Mouse (Mus musculus) gastrocnemius, postnatal 14 days (tissue): ENCODE results near the gene Rps6ka1. TPM values are rescaled to one million over a fixed set of nuclear protein-coding genes. Genes with fewer than 3 reads are reported as not detected.

Experiments
- DNase-seq: peaks from one replicate; pipeline ENCODE4 v3.0.0; 2021; ENCODE audit warnings: mixed read lengths
- intact Hi-C: fragments of 180-260 bp; cut with DNase I; formaldehyde crosslinking; loops from one replicate; pipeline ENCODE4 v1.15.1; 2025; ENCODE audit warnings: low total_unique reads
- total RNA-seq, 2 experiments: library from RNA; stranded (reverse); gene quantifications; 2 replicates each; pipeline ENCODE4 v1.2.3; 2021

The Rps6ka1 gene
- total RNA-seq, 2 experiments from 2014 or later, result 5.0 to 5.4 TPM

DNA sequence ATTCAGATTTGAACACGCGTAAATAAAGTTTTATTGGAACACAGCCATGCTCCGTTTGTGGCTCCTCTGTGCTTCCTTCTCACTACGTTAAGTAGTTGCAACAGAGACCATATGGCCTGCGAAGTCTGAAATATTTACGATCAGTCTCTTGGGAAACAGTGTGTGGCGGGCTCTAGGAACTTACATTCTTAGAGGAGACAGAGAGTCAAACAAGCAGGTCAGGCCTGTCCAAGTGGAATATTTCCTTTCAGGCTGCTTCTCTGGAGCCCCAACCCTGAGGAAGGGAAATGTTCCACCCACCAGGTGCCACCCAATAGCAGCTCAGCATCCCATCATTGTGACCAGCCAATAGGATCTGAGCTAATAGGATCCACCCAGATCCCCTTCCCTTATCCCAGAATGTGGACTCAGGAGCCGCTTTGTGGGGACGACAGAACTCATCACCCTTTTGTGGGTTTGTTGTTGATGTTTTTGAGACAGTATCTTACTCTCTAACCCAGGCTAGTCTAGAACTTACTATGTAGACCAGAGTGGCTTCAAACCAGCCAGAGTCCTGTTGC, 11.7 kb upstream of the Rps6ka1 start:
- intact Hi-C loops, result no loop called here
- DNase-seq, result no peak

DNA sequence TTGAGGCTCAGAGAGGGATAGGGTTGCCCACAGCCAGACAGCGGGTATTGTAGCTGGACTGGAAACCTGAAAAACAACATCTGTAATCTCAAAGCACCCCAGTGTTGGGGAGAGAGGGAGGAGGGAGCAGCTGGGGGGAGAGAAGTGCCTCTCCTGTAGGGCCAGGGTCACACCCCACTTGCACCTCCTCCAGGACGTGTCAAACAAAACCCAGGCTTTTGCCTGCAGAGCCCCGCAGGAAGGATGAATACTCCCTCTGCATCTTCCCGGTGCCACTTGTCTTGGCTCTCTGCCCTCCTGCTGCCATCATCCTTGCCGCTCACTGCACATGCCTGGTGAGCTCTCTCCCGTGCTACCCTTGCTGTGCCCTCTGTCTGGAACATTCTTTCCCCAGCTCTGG, 10.6 kb upstream of the Rps6ka1 start:
- no peak for DNase-seq

GRCm38 (mm10) chr4:133897431-133897891, 9.9 kb upstream of the Rps6ka1 start:
- intact Hi-C loops, result no loop called here
- DNase-seq, result no peak

More for the DNA sequence above, 10.6 kb upstream of the Rps6ka1 start:
- intact Hi-C loops, result no loop called here

DNA sequence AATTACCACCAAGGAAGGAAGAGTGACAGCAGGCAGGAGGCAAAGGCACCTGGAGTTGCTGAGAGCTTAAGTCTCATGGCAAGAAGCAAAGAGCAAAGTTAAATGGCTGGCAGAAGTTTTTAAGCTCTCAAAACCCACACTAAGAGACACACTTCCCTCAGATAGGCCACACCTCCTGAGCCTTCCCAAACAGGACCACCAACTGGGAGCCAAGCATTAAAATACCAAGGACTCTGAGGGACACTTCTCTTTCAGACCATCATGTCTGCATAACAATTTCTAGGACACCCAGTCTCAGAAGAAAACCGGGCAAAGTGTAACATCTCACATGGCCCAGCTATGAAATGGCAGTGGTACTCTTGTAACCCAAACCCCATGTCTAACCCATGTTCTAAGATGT, 9.4 kb upstream of the Rps6ka1 start:
- intact Hi-C loops, result no loop called here
- DNase-seq, result no peak

DNA sequence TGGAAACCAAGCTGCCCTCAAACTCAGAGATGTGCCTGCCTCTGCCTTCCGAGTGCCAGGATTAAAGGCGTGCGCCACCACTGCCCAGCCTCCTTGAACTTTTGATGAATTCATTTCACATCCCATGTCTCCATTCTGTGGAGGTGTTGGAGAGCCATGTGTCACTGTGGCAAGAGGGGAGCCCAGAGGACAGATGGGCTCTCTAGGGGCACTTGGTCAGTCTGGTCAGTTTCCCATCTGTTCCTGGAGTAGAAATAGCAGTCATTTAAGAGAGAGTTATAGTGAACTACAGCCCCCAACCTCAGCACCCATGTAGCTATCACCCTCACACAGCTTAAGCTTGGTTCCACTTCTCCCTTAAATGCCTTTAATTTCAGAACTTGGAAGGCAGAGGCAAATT, 8.4 kb upstream of the Rps6ka1 start:
- no peak for DNase-seq
- intact Hi-C loops, result no loop called here

GRCm38 (mm10) chr4:133887249-133887648, 348 bp downstream of the Rps6ka1 start:
- intact Hi-C loops, result no loop called here
- DNase-seq, result peak; percentile 20

- DNase-seq, result no peak
- intact Hi-C loops, result no loop called here
Measured at GRCm38 (mm10) chr4:133885991-133886501, 1.6 kb downstream of the Rps6ka1 start.

- intact Hi-C loops, result no loop called here
- DNase-seq, result no peak
Measured at GRCm38 (mm10) chr4:133885331-133885730, 2.3 kb downstream of the Rps6ka1 start.

DNA sequence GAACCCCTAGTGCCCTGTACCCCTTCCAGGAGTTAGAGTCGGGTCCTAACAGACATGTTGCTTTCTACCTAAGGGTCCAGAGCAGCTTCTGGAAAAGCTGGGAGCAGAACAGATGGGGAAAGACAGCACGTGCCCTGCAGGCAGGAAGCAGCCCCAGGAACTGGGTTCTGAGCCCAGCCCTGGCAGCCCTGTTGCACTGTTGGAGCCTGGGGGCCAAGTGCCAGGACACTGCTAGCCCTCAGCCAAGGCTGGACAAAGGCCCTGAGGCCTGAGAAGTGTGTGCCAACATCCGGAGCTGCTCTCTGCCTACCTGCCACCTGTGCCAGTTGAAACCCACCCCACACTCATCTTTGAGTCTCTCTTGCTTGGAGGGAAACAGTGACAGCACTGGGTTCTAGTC, 2.7 kb downstream of the Rps6ka1 start:
- intact Hi-C loops, result no loop called here
- DNase-seq, result no peak

- intact Hi-C loops, result no loop called here
- DNase-seq, result no peak
Measured at GRCm38 (mm10) chr4:133884127-133884753, 3.4 kb downstream of the Rps6ka1 start.

DNA sequence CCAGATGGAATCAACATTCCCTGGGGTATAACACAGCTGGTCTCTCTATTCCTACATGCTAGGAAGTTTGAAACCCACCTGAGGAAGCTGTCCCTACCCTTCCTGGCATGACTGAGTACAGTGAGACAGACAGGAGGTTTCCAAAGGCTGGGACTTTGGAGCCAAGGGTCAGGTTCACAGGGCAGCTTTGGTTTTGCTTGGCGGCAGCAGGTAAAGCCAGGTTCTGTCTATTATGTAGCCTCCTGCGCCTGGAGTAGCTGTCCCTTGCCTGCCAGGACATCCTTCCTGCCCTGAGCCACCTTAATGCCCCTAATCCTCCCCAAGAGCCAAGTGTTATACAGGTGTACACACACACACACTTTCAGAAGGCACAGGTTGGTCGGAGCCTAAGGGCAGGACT, 5.7 kb downstream of the Rps6ka1 start:
- intact Hi-C loops, result no loop called here
- no peak for DNase-seq

DNA sequence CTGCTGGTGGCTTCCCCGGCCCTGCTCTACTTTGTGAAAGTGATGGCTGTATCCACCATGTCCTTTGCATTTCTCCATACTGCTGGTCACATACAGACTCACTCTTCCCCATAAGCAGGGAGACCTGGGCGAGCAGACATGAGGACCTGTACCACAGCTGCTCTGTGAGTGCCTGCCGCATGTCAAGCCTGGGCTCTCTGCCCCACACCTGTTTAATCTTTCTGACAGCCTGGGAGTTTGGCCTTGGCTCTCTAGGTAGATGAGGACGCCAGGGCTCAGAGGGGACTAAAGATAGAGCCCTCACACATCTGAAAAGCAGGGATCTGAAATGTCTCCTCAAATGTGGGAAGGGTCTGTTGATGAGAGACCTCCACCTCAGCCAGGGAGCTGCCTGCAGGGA, 6.2 kb downstream of the Rps6ka1 start:
- intact Hi-C loops, result no loop called here
- DNase-seq, result peak; percentile 41

DNA sequence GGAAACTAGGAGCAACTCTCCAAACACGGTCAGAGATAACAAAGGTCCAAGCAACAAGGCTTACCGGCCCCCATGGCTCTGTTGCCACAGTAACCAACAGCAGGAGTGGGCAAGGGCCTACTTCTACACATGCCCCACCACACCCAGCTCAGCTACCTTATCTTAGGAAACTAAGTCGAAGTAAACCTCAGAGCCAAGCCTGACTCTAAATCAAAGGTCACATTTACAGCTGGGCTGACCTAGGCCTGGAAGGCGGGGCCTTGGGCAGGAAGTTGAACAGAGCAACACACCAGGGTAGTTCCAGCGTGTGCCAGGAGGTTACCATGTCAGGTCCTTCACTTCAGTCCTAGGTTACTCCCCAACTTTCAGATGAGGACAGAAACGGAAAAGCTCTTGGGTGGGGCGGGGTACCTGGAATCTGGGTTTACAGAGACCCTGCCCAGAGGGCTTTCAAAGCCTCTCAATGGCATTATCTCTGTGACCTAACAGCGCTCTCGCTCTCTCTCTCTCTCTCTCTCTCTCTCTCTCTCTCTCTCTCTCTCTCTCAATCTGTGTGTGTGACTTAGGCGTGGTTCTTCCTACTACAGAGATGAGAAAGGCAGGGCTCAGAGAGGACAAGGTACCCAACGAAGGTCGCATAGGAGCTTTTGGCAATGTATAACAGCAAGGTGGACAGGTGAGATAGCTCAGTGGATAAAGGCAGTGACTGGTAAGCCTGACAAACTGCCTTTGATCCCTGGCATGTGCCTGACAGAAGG, 8.3 kb downstream of the Rps6ka1 start:
- intact Hi-C loops, result no loop called here

DNA sequence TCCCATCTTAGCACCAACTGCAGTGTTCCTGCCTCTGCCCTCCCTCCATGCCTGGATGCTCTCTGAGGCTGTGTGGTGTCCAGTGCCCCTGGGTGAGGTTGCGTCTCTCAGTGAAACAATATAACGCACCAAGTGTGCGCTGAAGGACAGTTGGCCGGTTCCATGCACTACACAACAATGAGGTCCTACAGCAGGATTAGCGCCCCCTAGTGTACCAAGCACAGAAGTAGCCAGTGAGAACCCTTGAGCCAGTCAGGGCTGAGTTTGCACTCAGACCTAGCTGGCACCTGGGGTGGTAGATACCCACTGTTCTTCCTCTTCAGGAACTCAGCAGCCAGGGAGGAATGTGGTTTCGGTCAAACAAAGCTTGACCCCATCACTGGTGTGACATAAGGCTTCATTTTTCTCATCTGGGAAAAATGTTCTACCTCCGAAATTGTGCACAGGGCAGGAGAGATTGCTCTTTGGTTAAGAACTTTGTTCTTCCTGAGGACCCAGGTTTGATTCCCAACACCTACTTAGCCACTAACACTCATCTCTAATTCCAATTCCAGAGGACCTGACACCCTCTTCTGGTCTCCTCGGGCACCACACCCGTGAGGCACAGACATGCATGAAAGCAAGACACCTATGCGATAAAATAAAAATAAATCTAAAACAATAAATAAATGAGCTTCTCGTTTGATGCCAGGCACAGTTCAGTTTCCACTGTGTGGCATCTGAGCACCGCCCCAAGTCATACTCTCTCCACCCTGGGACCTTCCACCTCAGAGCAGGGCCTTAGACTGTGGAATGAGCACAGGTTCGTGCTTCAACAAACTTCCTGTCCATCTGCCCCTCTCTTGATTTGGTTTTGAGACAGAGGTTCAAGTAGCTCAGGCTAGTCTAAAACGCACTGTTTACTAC, 9.5 kb downstream of the Rps6ka1 start:
- intact Hi-C loops, result no loop called here
- DNase-seq, result no peak

More for the DNA sequence above, 8.3 kb downstream of the Rps6ka1 start:
- DNase-seq, result no peak

- intact Hi-C loops, result no loop called here
- DNase-seq, result no peak
Measured at GRCm38 (mm10) chr4:133874865-133875517, 12.6 kb downstream of the Rps6ka1 start.

- intact Hi-C loops, result no loop called here
- DNase-seq, result no peak
Measured at GRCm38 (mm10) chr4:133873926-133874864, 13.4 kb downstream of the Rps6ka1 start.

DNA sequence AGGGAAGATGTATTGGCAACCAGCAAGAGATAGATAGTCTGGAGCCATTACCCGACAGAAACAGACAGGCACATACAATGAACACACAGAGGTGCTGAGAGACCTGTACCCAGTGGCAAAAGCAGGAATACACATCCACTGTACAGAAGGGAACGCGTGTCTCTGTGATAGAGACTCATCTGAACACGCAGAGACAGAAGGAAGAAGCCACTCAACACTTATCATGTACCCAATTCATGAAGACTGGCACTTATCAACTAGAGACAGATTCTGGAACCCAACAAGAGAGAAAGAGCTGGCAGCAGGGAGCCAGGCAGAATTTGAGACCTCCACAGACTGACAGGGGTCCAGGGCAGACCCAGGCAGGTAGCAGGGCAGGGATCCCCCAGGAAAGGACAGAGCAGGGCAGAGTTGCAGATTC, 14.2 kb downstream of the Rps6ka1 start:
- intact Hi-C loops, result no loop called here
- DNase-seq, result no peak

GRCm38 (mm10) chr4:133872812-133873300, 14.7 kb downstream of the Rps6ka1 start:
- intact Hi-C loops, result no loop called here

More at GRCm38 (mm10) chr4:133872812-133873300, 14.7 kb downstream of the Rps6ka1 start:
- peak; percentile 31 for DNase-seq
